Mouse (Mus musculus) embryonic facial prominence, embryonic 13.5 days (tissue): ENCODE measurements around the gene Mgmt. TPM values are rescaled to one million over a fixed set of nuclear protein-coding genes. Genes with fewer than 3 reads are reported as not detected.

Experiments used
- ATAC-seq: fragments of 200-750 bp; cut with Nextera tagmentation; 2 replicates; pipeline ENCODE4 v1.8.0; 2017; ENCODE audit warnings: low read depth; ENCODE audit not compliant: insufficient number of reproducible peaks, insufficient read depth, low FRiP score, low TSS enrichment
- H3K27ac ChIP-seq: fragments of 300-500 bp; sonication (generic); 2 replicates; pipeline ENCODE4 v1.5.1; 2015; ENCODE audit warnings: moderate library complexity, mild to moderate bottlenecking, inconsistent platforms
- H3K27me3 ChIP-seq: fragments of 300-500 bp; sonication (generic); 2 replicates; pipeline ENCODE4 v1.6.1; 2015; ENCODE audit warnings: mild to moderate bottlenecking, inconsistent platforms
- H3K36me3 ChIP-seq: fragments of 300-500 bp; sonication (generic); 2 replicates; pipeline ENCODE4 v1.6.1; 2015; ENCODE audit warnings: mild to moderate bottlenecking, inconsistent platforms
- H3K4me1 ChIP-seq: fragments of 300-500 bp; sonication (generic); 2 replicates; pipeline ENCODE4 v1.6.1; 2015; ENCODE audit warnings: inconsistent platforms
- H3K4me2 ChIP-seq: fragments of 300-500 bp; sonication (generic); 2 replicates; pipeline ENCODE4 v1.6.1; 2015; ENCODE audit warnings: moderate library complexity, mild to moderate bottlenecking, inconsistent platforms
- H3K4me3 ChIP-seq: fragments of 300-500 bp; sonication (generic); 2 replicates; pipeline ENCODE4 v1.5.1; 2015; ENCODE audit warnings: mild to moderate bottlenecking, inconsistent platforms
- H3K9ac ChIP-seq: fragments of 300-500 bp; sonication (generic); 2 replicates; pipeline ENCODE4 v1.6.1; 2015; ENCODE audit warnings: mild to moderate bottlenecking, inconsistent platforms
- H3K9me3 ChIP-seq: fragments of 300-500 bp; sonication (generic); 2 replicates; pipeline ENCODE4 v1.6.1; 2016; ENCODE audit warnings: inconsistent platforms
- WGBS: fragments of 180-500 bp; shearing (Covaris S2); methylation state at CpG from one replicate; pipeline ENCODE4 v1.1.7; 2015; ENCODE audit warnings: mixed read lengths; 5-methylcytosine and 5-hydroxymethylcytosine counted together
- polyA plus RNA-seq: library from polyadenylated mRNA; unstranded; fragments of >200 nt; fragmentation: Nextera tagmentation; extraction: Ambion mirVana; gene quantifications from 2 replicates; pipeline ENCODE4 v1.2.1, GENCODE M21; 2015

The Mgmt gene
- polyA plus RNA-seq, 1 experiment from 2014 or later = 7.1 TPM

DNA sequence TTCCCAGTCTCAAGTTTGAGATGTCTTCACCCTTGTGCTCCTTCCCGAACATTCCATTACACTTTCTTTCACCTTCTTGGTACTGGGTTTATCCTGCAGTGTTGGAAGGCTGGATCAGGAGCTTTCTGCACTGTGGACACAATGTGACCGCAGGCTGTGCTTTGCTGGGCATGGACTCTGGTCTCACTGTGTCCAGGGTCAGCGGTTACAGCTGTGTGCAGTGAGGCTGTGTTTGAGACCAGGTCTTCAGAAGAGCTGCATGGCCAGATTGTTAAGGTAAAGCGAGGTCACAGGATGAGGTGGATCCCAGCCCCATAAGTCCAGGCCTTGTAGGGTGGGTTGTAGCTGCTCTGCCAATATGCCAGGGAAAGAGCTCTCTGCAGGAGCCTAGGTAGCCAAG is 18.5 kb downstream of the Mgmt start:
- ATAC-seq = no peak
- H3K27ac ChIP-seq = no peak overlapping the region
- no peak overlapping the region for H3K4me3 ChIP-seq
- no peaks in the 10 kb centered on the region for H3K36me3 ChIP-seq
- peaks cover 22% of the 10 kb centered on the region for H3K4me1 ChIP-seq
- WGBS = 95% methylated on average over 4 of the region's 4 CpGs
- H3K4me2 ChIP-seq = no peak overlapping the region
- no peaks in the 10 kb centered on the region for H3K9me3 ChIP-seq
- no peaks in the 10 kb centered on the region for H3K27me3 ChIP-seq
- no peak overlapping the region for H3K9ac ChIP-seq

DNA sequence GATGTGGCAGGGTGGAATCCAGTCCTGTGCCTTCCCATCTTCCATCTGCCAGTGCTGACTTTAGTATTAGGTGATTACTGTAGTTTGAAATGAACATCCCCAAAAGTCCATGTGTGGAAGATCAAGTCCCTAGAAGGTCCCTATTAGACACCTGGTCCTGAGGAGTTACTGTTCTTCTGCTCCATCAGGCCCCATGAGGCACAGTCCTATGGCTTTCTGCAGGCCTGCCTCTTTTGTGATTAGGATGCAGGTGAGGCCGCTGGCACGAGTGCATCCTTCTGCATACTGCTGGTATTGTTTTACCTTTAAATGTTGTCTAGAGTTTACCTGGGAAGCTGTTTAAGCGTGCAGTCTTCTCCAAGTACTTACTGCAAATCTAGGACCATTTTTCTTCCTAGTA is 21.6 kb downstream of the Mgmt start:
- no peak for ATAC-seq
- no peaks in the 10 kb centered on the region for H3K9me3 ChIP-seq
- H3K4me1 ChIP-seq = peaks cover 32% of the 10 kb centered on the region
- H3K27me3 ChIP-seq = no peaks in the 10 kb centered on the region
- no peak overlapping the region for H3K4me3 ChIP-seq
- H3K27ac ChIP-seq = no peak overlapping the region
- H3K9ac ChIP-seq = no peak overlapping the region
- no peak overlapping the region for H3K4me2 ChIP-seq
- WGBS = 82% methylated on average over 3 of the region's 3 CpGs
- no peaks in the 10 kb centered on the region for H3K36me3 ChIP-seq

DNA sequence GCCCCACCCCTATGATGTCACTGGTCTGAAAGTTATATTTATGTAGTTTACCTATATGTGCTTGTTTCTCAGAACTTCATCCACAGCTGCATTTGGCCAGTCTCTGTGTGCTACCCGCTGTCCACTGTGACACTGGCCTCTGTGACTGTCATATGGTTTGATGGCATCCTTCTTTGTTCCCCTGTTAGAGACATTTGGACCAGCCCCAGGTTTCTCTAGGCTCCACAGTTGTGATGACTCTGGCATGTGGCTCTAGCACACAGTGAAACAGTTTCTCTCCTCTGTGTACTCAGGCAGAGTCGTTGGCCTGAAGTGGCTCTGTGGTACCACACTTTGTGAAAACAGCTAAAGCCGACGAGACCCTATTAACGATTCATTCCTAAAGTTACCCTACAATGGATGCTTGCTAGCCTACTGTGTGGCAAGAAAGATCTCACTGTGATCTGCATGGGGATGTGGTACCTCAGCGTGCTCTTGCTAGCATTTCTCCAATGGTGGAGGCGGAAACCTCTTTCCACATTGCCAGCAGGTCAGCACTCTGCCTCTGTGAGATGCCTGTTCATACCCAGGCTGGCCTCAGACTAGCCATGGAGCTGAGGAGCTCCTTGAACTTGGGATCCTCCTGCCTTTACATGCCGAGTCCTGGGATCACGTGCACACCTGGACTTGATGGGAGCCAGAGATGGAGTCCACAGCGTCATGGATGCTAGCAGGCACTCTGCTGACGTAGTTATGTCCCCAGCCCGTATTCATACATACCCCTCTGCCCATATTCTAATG is 26.8 kb downstream of the Mgmt start:
- ATAC-seq = no peak
- no peaks in the 10 kb centered on the region for H3K9me3 ChIP-seq

DNA sequence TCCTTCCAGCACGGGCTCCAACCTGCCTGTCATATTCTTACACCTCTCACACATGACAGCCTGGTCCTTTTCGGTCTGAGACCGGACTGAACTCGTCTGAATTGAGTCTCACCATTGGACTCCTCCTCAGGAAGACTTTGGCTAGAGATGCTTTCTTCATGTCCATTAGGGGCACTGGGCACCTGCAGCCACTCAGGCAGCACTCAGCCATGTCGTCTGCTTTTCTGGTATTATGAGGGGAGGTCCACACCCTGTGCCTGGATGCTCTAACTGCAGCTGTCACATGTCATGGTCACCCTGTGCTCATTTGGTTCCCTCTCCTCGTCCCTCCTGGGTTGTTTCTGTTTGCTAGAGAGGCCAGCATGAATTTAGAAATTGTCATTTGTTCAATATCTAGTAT is 27.8 kb downstream of the Mgmt start:
- no peak overlapping the region for H3K9ac ChIP-seq
- no peaks in the 10 kb centered on the region for H3K9me3 ChIP-seq
- H3K27ac ChIP-seq = no peak overlapping the region; the same call in 1 of the 2 replicates
- no peak for ATAC-seq
- H3K27me3 ChIP-seq = no peaks in the 10 kb centered on the region
- no peak overlapping the region for H3K4me3 ChIP-seq
- H3K4me1 ChIP-seq = peaks cover 28% of the 10 kb centered on the region
- H3K4me2 ChIP-seq = no peak overlapping the region
- H3K36me3 ChIP-seq = no peaks in the 10 kb centered on the region
- WGBS = 54% methylated on average over 6 of the region's 6 CpGs

More for the DNA sequence above, 26.8 kb downstream of the Mgmt start:
- H3K4me3 ChIP-seq = no peak overlapping the region
- peaks cover 26% of the 10 kb centered on the region for H3K4me1 ChIP-seq
- H3K27me3 ChIP-seq = no peaks in the 10 kb centered on the region
- H3K4me2 ChIP-seq = no peak overlapping the region
- no peaks in the 10 kb centered on the region for H3K36me3 ChIP-seq
- WGBS = 81% methylated on average over 12 of the region's 12 CpGs
- no peak overlapping the region for H3K27ac ChIP-seq
- no peak overlapping the region for H3K9ac ChIP-seq

DNA sequence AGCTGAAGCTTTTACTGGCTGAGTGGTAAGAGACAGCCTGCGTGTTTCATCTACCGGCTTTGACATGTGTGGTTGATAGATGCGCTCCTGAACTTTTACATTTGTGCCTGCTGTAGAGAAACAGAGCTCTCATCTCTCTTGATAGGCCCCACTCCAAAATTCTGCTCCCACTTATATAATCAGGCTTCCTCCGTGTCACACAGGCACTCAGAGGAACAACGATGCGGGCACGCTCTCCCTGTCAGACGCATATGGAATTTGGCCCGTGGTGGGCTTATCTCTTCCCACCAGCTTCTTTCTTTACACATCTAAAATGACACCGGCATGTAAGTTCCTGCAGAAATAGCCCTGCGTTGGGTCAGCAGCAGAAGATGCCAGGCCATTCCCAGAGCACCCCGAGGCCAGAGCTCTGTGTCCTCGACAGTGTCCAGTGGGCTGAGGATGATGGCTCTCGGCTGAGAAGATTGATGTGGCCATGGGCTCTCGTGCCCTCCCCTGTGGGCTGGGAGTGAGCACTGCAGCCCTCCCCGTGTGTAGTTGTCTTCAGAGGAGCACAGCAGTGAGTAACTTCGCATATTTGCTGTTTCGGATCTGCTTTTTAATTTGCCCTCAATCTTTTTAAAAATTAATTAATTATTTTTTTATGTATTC is 30.3 kb downstream of the Mgmt start:
- H3K4me3 ChIP-seq = no peak overlapping the region
- no peak overlapping the region for H3K4me2 ChIP-seq
- H3K9ac ChIP-seq = no peak overlapping the region
- H3K4me1 ChIP-seq = peaks cover 28% of the 10 kb centered on the region
- no peak overlapping the region for H3K27ac ChIP-seq
- H3K36me3 ChIP-seq = no peaks in the 10 kb centered on the region
- WGBS = 72% methylated on average over 18 of the region's 18 CpGs
- no peaks in the 10 kb centered on the region for H3K9me3 ChIP-seq
- ATAC-seq = no peak
- no peaks in the 10 kb centered on the region for H3K27me3 ChIP-seq

DNA sequence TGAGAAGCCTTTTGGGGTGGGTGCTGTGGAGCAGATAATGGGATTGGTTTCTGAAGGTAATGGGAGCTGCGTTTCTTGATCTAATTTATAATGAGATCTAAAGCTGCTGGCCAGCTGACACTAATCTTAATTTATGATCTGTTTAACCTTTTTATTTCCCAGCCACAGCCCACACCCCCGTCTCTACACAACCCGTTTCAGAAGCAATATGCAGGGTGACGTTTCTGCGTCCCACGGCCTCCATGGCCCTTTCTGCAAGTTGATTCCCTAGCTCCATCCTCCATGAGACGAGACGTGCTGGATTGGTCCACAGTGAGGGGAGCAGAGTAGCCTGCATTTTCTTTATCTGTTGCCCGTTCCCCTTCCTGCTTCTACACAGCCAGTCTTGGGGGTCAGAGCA is 31.8 kb downstream of the Mgmt start:
- Histone ChIP-seq H3K9me3 (no peaks in the 10 kb centered on the region), H3K4me3 (no peak overlapping the region), H3K4me1 (peaks cover 23% of the 10 kb centered on the region), H3K36me3 (no peaks in the 10 kb centered on the region), H3K27me3 (no peaks in the 10 kb centered on the region), H3K27ac (no peak overlapping the region), H3K4me2 (no peak overlapping the region), H3K9ac (no peak overlapping the region)
- ATAC-seq = no peak
- 48% methylated on average over 9 of the region's 9 CpGs for WGBS

DNA sequence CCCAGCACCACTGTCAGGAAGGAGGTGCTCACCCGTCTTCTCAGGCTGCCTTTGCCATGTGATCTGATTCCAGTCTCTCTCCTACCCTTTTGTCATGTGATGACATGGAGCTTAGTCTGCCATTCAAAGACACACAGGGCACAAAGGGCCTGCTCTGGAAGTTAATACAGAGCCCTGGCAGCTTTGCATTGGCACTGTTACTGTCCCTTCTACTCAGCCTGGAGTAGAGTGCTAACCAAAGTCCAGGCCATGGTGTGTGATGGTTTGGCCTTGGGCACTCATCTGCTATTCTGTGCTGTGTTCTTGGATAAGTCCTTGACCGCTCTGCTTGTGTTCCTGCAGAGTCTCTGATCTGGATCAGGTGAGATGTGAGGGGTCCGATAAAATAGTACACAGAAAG is 36.0 kb downstream of the Mgmt start:
- Histone ChIP-seq H3K27ac (no peak overlapping the region), H3K9ac (no peak overlapping the region), H3K9me3 (no peaks in the 10 kb centered on the region), H3K27me3 (no peaks in the 10 kb centered on the region), H3K4me2 (no peak overlapping the region), H3K36me3 (no peaks in the 10 kb centered on the region), H3K4me3 (no peak overlapping the region), H3K4me1 (peaks cover 23% of the 10 kb centered on the region)
- no peak for ATAC-seq
- 77% methylated on average over 3 of the region's 3 CpGs for WGBS

DNA sequence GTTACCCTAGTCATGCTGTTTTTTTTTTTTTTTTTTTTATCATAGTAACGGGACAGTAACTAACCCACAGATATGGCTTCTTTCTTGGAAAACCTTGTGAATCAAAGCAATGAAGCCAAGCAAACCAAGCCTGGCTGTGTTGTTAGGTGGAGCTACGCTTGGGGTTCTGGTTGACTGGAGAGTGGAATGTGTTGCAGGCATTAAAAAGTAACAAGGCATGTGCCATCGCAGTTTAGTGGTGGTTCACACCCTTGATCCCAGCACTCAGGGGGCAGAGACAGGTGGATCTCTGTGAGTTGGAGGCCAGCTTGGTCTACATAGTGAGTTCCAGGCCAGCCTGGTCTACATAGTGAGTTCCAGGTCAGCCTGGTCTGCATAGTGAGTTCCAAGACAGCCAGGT is 39.0 kb downstream of the Mgmt start:
- Histone ChIP-seq H3K27ac (no peak overlapping the region), H3K4me3 (no peak overlapping the region), H3K9ac (no peak overlapping the region), H3K27me3 (no peaks in the 10 kb centered on the region), H3K4me2 (no peak overlapping the region), H3K9me3 (no peaks in the 10 kb centered on the region), H3K4me1 (peaks cover 20% of the 10 kb centered on the region), H3K36me3 (no peaks in the 10 kb centered on the region)
- 89% methylated on average over 3 of the region's 3 CpGs for WGBS
- no peak for ATAC-seq

DNA sequence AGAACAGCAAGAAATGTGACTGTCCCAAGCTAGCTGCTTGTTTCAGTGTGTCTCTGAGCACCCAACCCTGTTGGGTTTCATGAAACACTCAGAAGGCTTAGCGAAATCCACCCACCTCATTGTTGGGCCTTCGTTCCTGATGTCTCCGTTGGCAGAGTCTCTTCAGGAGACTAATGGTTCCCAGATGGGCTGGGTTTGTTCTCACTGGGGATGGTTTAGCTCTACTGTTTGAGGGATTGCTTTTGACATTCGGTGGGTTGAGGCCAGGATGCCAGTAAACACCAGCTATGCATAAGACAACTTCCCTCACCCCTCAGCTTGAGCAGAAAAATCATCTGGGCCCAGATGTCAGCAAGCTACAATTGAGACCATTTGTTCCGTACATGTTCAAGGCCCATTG is 39.9 kb downstream of the Mgmt start:
- no peaks in the 10 kb centered on the region for H3K36me3 ChIP-seq
- no peaks in the 10 kb centered on the region for H3K27me3 ChIP-seq
- no peak overlapping the region for H3K4me2 ChIP-seq
- 31% methylated on average over 5 of the region's 5 CpGs for WGBS
- peaks cover 20% of the 10 kb centered on the region for H3K4me1 ChIP-seq
- no peaks in the 10 kb centered on the region for H3K9me3 ChIP-seq
- no peak overlapping the region for H3K4me3 ChIP-seq
- peak overlapping the region; percentile 60 for H3K27ac ChIP-seq
- ATAC-seq = no peak
- no peak overlapping the region for H3K9ac ChIP-seq

DNA sequence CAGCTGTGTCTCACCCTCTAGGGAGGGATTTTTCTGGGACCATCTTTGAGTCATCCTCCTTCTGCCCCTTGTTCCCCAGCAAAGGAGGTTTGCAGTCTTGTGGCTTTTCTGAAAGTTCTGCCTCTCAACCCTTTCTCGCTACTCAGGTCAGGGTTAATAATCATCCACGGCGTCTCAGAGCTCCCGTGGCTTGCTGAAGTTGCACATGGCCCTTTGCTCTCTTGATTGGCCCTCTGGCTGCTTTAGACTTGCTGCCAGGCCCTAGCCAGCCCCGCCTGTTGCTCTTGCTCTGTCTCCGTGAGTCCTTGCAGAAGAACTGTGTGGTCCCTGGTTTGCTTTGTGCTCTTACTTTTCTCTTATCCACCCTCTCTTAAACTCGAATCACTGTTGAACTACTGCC is 40.4 kb downstream of the Mgmt start:
- Histone ChIP-seq H3K4me1 (peaks cover 19% of the 10 kb centered on the region), H3K36me3 (no peaks in the 10 kb centered on the region), H3K27ac (peak overlapping the region; percentile 60), H3K9me3 (no peaks in the 10 kb centered on the region), H3K27me3 (no peaks in the 10 kb centered on the region), H3K4me2 (no peak overlapping the region), H3K4me3 (no peak overlapping the region), H3K9ac (no peak overlapping the region)
- WGBS = 51% methylated on average over 7 of the region's 7 CpGs
- no peak for ATAC-seq

DNA sequence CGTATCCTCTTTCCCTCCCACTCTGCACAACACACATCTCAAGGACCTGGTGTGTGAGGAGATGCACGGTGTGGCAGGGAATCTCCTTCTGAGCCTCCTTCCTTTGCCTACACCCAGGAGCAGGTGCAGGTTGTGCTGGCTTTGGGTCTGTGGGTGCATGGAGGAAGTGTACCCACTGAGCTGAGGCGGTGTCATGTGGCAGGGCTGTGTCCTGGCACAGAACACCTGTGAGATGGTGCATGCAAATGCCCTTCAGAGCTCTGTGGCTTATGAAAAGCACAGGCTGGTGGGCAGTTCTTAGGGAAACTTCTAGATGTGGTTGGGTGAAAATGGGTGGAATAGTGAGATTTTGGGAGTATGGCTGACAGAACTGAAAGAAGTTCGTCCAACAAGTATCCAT is 44.0 kb downstream of the Mgmt start:
- H3K9me3 ChIP-seq = no peaks in the 10 kb centered on the region
- WGBS = 84% methylated on average over 4 of the region's 4 CpGs

DNA sequence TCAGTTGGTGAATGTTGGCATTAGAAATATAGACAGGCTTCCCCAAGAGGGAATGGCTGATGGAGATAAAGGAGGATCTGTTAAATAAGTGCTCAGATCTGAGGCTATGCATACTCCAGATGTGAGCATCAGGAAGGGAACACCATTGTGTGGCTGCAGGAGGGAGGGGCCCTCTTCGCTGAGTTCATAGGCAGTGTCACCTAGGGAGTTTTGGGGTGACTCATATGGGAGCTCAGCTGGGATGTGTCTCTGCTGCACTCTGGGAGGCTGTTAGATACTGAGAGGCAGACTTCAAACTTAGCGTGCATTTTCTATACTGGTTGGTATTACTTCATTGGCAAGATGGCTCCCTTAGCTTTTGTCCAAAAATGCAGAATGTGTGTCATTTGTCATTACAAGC is 48.0 kb downstream of the Mgmt start:
- Histone ChIP-seq H3K9ac (no peak overlapping the region), H3K4me3 (no peak overlapping the region), H3K36me3 (no peaks in the 10 kb centered on the region), H3K4me2 (no peak overlapping the region), H3K4me1 (peaks cover 8% of the 10 kb centered on the region), H3K27me3 (no peaks in the 10 kb centered on the region), H3K27ac (no peak overlapping the region), H3K9me3 (no peaks in the 10 kb centered on the region)
- no peak for ATAC-seq
- WGBS = 86% methylated on average over 2 of the region's 2 CpGs

More for the DNA sequence above, 44.0 kb downstream of the Mgmt start:
- Histone ChIP-seq H3K36me3 (no peaks in the 10 kb centered on the region), H3K4me2 (no peak overlapping the region), H3K4me1 (peaks cover 12% of the 10 kb centered on the region), H3K27ac (no peak overlapping the region), H3K9ac (no peak overlapping the region), H3K27me3 (no peaks in the 10 kb centered on the region), H3K4me3 (no peak overlapping the region)
- ATAC-seq = no peak
